ENCODE assay signal across 8 mouse cellular contexts in the genomic region with DNA sequence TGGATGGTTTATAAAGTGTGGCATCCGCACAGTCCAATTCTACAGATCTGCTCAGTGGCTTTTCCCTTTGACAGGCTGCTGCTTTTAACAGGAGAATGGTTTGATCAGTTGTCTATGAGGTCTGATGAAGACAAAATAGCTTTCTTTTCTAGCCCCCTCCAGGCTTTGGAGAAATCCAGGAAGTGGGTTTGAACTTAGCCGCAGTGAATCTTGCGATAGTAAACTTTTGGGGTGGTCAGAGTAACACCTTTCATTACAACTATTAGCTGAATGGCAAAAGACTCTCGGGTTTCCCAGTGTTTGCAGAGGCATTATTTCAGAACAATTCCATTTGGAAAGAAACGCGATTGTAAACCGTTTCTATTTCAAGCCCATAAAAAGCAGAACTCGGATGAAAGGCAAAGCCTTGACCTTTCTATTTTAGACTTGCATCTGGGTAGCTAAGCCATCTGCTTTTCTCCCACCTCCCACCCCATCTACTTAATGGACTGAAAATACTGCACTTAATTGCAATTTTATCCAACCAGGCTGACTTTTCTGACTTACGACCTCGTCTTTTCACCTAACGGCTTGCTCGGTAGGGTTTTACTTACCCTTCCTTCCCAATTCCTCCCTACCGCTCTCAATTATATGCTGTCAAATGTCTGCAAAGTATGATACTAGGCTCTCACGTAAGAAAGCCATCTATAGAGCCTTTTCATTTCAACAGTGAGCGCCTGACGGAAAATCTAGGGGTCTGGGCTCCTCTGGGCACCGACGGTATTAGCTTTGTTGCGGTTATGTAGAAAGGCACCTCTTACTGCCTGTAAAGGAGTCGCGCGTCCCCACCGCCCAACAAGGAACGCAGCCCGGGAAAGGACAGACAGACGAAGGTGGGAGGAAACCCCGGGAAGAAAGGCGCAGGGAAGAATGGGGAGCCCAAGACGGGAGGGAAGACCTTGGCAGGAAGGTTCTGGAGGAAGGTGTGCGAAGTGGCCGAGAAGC. TPM values are rescaled to one million over a fixed set of nuclear protein-coding genes. Genes with fewer than 3 reads are reported as not detected.
A peak's percentile ranks its signal among the peaks of the same experiment; 100 is the strongest.
DNase-seq lines count a peak whose midpoint lies in the region; ATAC-seq and TF ChIP-seq lines count a peak whose summit lies in the region.

No protein-coding gene starts in this region.

- peak overlapping the region; percentile 64 for H3K4me2 ChIP-seq in midbrain, embryonic 12.5 days (replicated peaks)

- H3K4me3 ChIP-seq in cerebellum, adult 2 months (replicated peaks; ENCODE audit: insufficient read depth, low read depth, low read length) = peak overlapping the region; percentile 90
- peak overlapping the region; percentile 82 for H3K4me3 ChIP-seq in heart, embryonic 10.5 days
- H3K4me3 ChIP-seq in midbrain, embryonic 12.5 days = peak overlapping the region; percentile 80

- H3K9ac ChIP-seq in midbrain, embryonic 12.5 days (replicated peaks) = peak overlapping the region; percentile 90

- H3K36me3 ChIP-seq in heart, embryonic 10.5 days = no peaks in the 10 kb centered on the region
- no peaks in the 10 kb centered on the region for H3K36me3 ChIP-seq in midbrain, embryonic 12.5 days

- H3K27me3 ChIP-seq in cerebellum, adult 2 months (ENCODE audit: control insufficient read depth, insufficient read depth, low read length) = no peaks in the 10 kb centered on the region; the same call in 1 of the 2 replicates
- peaks cover 35% of the 10 kb centered on the region for H3K27me3 ChIP-seq in heart, embryonic 10.5 days (ENCODE audit: insufficient read depth, poor library complexity, severe bottlenecking)
- no peaks in the 10 kb centered on the region for H3K27me3 ChIP-seq in midbrain, embryonic 12.5 days

- WGBS in cerebellum, adult 2 months = 9% methylated on average over 31 of the region's 31 CpGs
- 10% methylated on average over 31 of the region's 31 CpGs for WGBS in heart, embryonic 10.5 days
- 5% methylated on average over 31 of the region's 31 CpGs for whole genome bisulfite sequencing in midbrain, embryonic 12.5 days

- no peak overlapping the region for H3K27ac ChIP-seq in cerebellum, adult 2 months (ENCODE audit: insufficient read depth, low read length)
- peak overlapping the region; percentile 76 for H3K27ac ChIP-seq in heart, embryonic 10.5 days
- peak overlapping the region; percentile 82 for H3K27ac ChIP-seq in midbrain, embryonic 12.5 days (replicated peaks)

- TF ChIP-seq POLR2A in cerebellum, adult 2 months (IDR thresholded peaks at IDR 0.05; ENCODE audit: borderline replicate concordance, insufficient read depth, low read length) = no peak

- no peaks in the 10 kb centered on the region for H3K4me1 ChIP-seq in cerebellum, adult 2 months (ENCODE audit: control insufficient read depth, insufficient read depth, low read length)
- H3K4me1 ChIP-seq in heart, embryonic 10.5 days = peaks cover 12% of the 10 kb centered on the region; the same call in 1 of the 2 replicates
- peaks cover 8% of the 10 kb centered on the region for H3K4me1 ChIP-seq in midbrain, embryonic 12.5 days

- DNase-seq in CD4-positive, CD25-positive, alpha-beta regulatory T cell, adult 2 months (ENCODE audit: low read depth, low spot score) = peak; percentile 28
- DNase-seq in 416B (ENCODE audit: low read depth) = peak; percentile 65
- peak; percentile 2 to 29 for DNase-seq in cerebellum, adult 2 months
- no peak for DNase-seq in heart, embryonic 10.5 days (ENCODE audit: low spot score)
- peak; percentile 28 to 41 for DNase-seq in layer of hippocampus, postnatal 10 days (ENCODE audit: low spot score in 2 of 2)
- peak; percentile 21 for DNase-seq in thymus, postnatal 14 days

- no peak for ATAC-seq in CD4-positive, CD25-positive, alpha-beta regulatory T cell, adult 4 months
- no peak for ATAC-seq in midbrain, embryonic 12.5 days (ENCODE audit: low FRiP score, low read depth)

- H3K9me3 ChIP-seq in heart, embryonic 10.5 days = no peaks in the 10 kb centered on the region
- H3K9me3 ChIP-seq in midbrain, embryonic 12.5 days = no peaks in the 10 kb centered on the region

- TF ChIP-seq CTCF in cerebellum, adult 2 months (IDR thresholded peaks at IDR 0.05; ENCODE audit: borderline replicate concordance, insufficient read depth, low read depth, low read length) = no peak

RNA-seq across cellular contexts. Expression of a gene that starts 1.2 kb away (rescaled TPM):
- under 1 TPM; 0.66 to 0.96 TPM for polyA plus RNA-seq in CD4-positive, CD25-positive, alpha-beta regulatory T cell, adult 4 months (2017; shearing (Covaris generic))
- polyA plus RNA-seq in cerebellum, adult 2 months (2012; rRNA removed) = 26.6 and 31.3 TPM in 2 replicates
- polyA plus RNA-seq in heart, embryonic 10.5 days (2016; fragmentation: Nextera tagmentation; extraction: Ambion mirVana) = 2.2 and 3.1 TPM in 2 replicates
- 100 to 1,000 TPM; 251 to 257 TPM for total RNA-seq in layer of hippocampus, postnatal 10 days (2021)
- polyA plus RNA-seq in midbrain, embryonic 12.5 days (2016; fragmentation: Nextera tagmentation; extraction: Ambion mirVana) = 19.4 and 22.4 TPM in 2 replicates

RNA-seq across cellular contexts. Expression of a gene that starts 47.1 kb away (rescaled TPM):
- 1 to 10 TPM; 1.2 to 1.7 TPM for polyA plus RNA-seq in CD4-positive, CD25-positive, alpha-beta regulatory T cell, adult 4 months (2017; shearing (Covaris generic))
- polyA plus RNA-seq in cerebellum, adult 2 months (2012; rRNA removed) = 4.5 and 4.7 TPM in 2 replicates
- 11.2 and 12.1 TPM in 2 replicates for polyA plus RNA-seq in heart, embryonic 10.5 days (2016; fragmentation: Nextera tagmentation; extraction: Ambion mirVana)
- 1 to 10 TPM; 4.1 to 4.7 TPM for total RNA-seq in layer of hippocampus, postnatal 10 days (2021)
- polyA plus RNA-seq in midbrain, embryonic 12.5 days (2016; fragmentation: Nextera tagmentation; extraction: Ambion mirVana) = 9.8 and 12.0 TPM in 2 replicates

RNA-seq across cellular contexts. Expression of a gene that starts 47.3 kb away (rescaled TPM):
- 1 to 10 TPM in 1 of 2 experiments, under 1 TPM in 1; 0.28 to 1.1 TPM for polyA plus RNA-seq in CD4-positive, CD25-positive, alpha-beta regulatory T cell, adult 4 months (2017; shearing (Covaris generic))
- 0.87 and 0.98 TPM in 2 replicates for polyA plus RNA-seq in cerebellum, adult 2 months (2012; rRNA removed)
- 0.22 and 0.31 TPM in 2 replicates for polyA plus RNA-seq in heart, embryonic 10.5 days (2016; fragmentation: Nextera tagmentation; extraction: Ambion mirVana)
- under 1 TPM; 0.22 to 0.48 TPM for total RNA-seq in layer of hippocampus, postnatal 10 days (2021)
- 0.60 TPM in 1 of 2 replicates, not detected in the other for polyA plus RNA-seq in midbrain, embryonic 12.5 days (2016; fragmentation: Nextera tagmentation; extraction: Ambion mirVana)
